Mouse (Mus musculus) CH12F3 (cell line): Measurements from ENCODE around the gene Fam72a.
"Not testable (repeated sequence)": the region's sequence is repeated elsewhere in the genome, so short reads cannot be mapped to it uniquely, and the experiment has no call there.

ENCODE experiments used
- in situ Hi-C: fragments of 300-500 bp; cut with MboI; formaldehyde crosslinking; loops from 2 replicates; pipeline ENCODE4 v1.14.3; 2020; ENCODE audit warnings: low sequenced_read_pairs

Fam72a gene

DNA sequence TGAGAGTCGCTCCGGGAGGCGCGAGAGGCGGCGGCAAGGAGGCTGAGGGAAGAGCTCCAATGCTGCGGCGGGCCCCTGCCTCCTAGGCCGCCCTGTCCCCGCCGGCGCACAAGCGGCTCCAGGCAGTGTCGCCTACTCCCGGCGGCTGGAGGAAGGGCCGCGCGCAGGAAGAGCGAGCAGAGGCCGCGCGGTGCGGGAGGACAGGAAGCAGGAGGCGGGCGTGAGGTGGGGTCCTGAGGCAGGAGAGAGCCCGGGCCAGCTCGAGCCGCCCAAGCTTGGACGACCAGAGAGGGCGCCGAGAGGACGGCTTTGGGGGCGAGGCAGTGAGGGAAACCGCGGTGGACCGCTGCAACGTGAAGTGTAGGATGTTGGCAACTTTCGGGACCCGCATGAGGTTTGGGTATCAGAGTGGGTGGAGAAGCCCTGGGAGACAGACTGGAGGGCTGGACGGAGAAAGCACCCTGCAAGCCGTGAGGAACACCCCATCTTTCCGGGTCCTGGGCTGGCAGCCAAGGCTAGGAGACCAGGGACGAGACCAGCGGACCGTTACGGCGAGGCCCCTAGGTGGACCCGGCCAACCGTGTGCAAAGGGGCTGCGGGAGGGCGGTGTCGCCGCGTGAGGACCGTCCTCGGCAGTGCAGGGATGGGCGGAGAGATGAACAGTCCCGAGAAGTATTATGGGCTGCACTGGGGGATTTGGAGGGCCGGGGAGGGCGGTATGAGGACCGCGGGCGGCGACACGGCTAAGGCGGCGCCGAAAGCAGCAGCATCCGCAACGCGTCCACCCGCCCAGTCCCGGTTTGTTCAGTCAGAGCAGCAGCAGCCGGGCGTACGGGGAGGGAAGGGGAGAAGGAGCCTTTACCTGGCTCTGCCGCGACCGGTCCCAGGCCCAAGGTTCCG lies 1.1 kb upstream of the Fam72a start:
- in situ Hi-C loops = no loop called here

DNA sequence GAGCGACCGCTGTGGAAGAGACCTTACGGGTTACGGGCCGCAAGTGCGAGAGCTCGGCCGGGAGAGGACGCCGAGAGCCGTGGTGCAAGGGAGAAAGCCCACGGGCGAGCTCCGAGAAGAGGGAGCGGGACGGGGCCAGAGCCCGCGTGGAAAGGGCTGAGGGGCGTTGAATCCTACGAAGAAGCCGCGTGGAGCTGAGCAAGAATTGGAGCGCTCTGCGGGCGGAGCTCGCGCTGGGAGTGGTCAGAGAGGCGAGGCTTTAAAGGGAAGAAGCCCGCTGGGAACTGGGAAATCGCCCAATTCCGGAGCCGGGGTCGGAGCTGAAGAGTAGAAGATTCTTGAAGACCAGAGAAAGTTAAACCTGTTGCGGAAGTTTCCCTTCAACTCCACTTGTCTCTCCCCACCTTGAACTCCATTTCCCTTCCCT lies 391 bp downstream of the Fam72a start:
- in situ Hi-C loops = no loop called here

DNA sequence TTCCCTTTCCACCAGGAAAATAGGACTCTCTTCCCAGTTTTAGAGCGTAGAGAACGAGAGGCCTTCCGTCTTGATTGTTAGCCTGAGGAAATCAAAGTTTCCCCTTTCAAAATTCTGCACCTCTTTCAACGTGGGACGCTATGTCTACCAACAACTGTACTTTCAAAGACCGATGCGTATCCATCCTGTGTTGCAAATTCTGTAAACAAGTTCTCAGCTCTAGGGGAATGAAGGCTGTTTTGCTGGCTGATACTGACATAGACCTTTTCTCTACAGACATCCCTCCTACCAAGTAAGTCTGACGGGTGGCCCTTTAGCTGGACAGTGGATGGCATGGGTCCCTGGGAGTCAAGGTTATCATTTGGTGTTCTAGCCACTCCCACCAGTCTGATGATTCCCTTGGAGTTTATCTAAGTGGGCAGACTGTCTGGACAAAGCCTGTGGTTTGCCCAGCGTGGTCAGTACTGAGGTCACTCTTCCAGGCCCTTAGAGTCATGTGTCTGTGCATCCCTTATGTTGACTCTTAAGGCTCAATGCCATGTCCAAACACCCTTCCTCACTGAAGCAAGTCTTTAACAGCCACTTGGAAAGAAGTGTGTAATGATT lies 961 bp downstream of the Fam72a start:
- in situ Hi-C loops = no loop called here

DNA sequence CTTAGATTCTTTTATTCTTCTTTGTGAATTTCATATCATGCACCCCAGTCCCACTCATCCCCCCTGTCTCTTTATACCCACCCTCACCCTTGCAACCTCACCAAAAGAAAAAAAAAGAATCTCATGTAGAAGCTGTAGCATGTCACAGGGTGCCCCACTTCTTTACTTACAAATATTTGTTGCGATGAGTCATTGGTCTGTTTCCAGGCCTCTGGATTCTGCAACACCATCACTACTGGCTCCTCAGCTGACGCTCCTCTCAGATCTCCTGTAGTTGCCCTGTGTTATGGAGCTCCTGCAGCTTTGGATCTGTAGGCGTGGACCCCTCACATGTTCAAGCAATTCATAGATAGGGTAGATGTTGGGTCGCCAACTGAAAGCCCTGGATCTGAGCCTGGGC lies 12.1 kb downstream of the Fam72a start:
- in situ Hi-C loops = no loop called here

DNA sequence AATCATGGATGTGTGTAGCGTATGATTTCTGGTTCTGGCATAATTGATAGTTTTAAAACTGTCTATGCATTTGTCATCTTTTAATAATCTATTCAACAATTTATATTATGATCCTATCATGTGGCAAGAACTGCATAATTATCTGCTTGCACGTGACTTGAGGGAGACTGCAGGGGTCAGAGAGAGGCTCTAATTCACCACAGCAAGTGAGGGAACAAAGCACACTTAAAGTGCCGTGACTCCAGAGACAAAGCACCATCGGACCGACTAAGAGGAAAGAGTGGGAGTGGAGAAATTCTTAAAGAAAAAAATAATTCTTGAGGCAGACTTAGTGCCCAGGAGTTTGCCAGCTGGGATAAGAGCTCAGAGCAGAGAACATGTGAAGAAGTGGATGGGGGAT lies 13.1 kb downstream of the Fam72a start:
- in situ Hi-C loops = no loop called here

DNA sequence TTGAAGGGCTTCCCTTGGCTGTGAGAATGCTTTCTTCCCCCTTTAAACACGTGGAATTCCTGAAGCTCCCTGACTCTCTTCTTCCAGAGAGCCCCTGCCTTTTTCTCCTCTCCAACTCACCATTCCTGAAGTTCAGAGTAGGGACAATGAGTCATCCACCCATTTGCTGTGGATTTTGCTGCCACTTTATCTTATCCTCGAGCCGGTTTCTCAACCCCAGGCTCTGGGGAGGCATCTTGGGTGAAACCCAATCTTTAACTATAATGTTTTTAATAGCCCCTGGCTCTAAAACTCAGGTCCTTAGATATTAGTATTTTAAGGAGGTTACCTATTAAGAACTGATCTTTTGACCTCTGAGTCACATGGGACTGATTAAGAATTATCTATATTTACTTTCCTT lies 13.7 kb downstream of the Fam72a start:
- in situ Hi-C loops = no loop called here

DNA sequence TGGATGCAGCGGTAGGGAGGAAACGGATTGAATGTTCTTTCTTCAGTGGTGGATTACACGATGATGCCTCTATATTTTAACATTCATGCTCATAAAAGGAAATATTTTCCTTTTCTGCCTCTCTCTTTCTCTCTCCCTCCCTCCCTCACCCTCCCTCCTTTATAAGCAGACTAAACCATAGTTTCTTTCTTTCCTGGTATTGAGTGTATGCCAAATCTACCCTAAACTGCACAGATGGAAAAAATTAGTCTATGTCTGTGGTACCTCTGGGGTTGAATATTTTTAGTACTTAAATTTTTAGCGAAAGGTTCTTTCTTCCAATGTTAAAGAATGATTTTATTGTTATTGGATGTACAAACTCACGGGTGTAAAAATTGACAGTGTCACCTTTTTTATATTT lies 14.2 kb downstream of the Fam72a start:
- in situ Hi-C loops = no loop called here

DNA sequence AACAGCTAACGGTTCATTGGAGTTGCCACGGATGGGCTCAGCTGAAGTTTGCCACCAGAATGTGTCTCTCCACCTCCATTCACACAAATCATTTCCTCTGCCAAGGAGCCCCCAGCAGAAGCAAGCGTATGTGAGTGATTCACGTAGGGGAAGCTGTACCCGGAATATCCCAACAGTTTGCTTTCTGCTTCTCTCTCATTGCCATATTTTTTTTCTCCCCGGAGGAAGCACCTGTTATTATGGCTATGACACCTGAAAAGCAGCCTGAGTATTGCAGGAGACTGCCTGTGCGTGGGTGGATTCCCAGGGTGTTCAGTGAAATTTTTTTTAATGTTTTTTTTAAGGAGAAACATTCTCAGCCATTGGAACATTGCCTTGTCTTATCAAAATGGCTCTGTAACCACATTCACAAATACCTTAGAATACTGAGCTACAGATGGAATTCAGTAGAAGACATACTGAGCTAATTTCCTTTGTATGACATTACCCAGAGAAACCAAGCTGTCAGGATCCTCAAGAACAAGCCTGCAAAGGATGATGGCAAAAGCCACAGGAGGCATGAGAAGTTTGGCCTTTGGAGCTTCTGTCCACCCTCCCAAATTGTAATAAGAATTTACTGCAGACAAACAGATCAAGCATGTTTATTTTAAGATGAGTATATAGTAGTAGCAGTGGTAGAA lies 16.3 kb downstream of the Fam72a start:
- in situ Hi-C loops = no loop called here

DNA sequence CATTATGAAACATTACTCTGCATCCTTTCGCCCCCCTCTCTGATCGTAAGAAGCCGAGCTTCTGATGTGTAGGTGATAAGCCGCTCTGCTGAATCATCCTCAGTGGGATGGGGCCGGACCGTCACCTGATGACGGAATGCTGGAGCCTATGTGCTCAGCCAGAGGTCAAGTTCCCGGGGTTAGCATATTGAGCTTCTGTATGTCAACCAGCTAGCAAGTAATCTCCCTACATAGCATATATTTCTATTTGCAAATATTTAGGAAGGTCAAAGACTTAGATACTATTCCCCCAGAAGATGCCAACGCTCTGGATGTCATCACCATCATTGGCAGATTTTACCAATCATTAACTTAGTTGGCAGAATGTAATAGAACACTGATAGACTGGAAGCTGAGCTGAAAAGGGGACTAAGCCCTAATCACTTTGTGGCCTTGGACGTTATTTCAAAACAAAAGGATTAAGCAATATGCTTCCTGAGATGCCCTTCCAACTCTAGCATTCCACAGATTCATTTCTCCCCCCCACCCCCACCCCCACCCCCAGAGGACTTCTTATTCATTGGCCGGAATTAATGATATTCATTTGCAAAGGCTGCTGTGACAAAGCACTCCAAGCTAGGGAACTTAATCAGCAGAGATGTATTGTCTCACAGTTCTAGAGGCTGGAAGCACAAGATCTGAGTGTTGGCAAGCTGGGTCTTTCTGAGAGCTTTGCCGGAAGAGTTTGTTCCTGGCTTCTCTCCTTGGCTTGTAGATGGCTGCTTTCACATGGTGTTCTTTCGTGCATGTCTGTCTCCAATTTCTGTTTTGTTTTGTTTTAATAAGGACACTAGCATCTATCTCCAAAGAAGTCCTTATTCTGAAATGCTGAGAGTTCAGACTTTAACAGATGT lies 19.3 kb downstream of the Fam72a start:
- in situ Hi-C loops = no loop called here

DNA sequence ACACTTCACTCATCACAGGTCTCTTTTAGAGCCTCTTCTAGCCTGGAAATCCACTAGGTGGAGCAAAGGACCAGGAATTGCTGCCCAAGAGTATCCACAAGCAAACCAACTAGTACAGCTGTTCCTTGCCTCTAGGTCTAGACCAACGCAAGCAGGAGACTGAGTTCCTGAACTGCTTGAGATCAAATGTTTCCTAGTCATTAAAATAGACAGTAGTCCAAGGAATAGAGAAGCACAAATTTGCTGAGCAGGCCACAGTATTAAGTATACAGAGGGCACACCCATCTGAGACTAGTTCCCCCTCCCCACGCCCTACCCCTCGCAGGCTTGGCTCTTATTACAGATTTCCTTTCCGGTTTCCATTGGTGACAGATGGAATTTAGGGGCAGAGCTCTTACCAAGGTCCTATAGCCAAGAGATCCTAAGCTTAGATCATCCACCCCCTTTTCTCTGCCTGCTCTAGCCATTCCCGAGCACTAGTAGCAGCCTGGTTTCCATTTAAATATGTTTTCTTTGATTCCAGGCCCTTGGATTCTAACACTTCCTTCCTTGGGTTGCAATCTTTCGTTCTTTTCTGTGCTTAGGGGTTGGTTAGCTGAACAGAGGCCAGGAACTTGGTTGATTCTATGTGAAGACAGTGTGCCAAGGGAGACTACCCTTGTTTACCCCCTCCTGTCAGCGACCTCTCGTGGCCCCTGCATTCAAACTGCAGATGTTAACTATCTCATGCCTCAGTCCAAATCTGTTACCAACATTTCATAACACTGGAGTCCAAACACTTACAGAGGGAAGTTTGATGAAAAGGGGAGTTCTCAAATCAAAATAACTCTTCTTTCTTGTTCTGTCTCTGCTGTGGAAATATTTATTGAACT lies 21.0 kb downstream of the Fam72a start:
- in situ Hi-C loops = no loop called here

DNA sequence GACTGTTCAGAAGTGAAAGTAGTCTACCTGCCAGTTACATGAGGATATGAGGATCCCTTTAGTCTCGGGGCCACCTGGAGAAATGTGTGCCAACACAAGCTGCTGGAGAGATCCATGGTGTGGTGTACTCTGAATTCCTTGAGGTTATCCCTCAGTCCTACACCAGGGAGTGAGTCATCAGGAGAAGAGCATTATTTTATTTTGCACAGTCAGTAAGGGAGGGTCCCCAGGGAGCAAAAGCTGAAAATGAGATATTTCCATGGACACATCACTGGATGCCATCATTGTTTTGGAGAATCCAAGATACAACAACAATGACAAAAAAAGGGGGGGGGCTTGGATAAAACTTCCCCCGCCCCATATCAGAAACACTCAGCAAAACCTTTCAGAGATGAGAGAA lies 24.3 kb downstream of the Fam72a start:
- in situ Hi-C loops = loop anchor here (10.0 kb wide), 1 partner anchor 267 kb away; no protein-coding TSS in a partner anchor

DNA sequence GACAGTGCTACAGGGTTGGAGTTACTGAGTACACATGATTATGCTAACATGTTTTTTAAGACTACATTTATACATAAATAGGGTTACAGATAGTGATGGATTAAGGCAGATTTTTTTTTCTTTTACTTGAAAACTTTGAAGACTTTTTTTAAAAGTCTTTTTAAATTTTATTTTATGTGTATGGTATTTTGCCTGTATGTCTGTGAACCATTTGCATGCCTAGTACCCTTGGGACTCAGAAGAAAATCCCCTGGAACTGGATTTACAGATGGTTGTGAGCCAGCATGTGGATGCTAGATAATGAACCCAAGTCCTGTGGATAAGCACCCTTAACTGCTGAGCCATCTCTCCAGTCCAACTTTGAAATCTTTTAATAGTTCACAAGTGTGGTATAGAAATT lies 25.7 kb downstream of the Fam72a start:
- in situ Hi-C loops = loop anchor here (10.0 kb wide), 1 partner anchor 269 kb away; no protein-coding TSS in a partner anchor

DNA sequence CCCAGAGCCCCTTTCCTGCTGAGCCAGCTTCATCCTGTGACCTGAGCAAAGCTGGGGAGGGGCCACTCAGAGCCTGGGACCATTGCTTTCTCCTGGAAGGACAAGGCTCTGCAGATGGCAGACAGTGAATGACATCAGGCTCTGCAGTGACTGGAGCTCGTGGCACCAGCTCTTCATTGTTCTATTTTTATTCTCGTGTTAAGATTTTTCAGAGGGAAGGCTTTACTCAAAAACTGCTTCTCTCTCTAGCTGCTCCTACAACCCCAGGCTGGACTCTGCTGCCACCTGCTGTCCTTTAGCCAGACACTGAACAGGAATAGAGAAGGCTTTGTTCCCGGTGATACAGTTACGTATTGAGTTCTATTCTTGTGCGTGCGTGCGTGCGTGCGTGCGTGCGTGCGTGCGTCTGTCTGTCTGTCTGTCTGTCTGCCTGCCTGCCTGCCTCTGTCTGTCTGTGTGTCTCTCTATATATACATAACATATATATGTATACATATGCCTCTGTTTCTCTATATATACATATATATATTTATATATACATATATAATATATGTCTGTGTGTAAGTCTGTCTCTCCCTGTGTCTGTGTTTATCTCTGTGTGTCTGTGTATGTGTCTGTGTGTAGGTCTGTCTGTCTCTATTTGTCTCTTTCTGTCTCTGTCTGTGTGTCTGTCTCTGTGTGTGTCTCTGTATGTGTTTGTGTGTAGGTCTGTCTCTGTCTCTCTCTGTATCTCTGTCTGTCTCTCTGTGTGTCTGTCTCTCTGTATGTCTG lies 27.5 kb downstream of the Fam72a start:
- in situ Hi-C loops = loop anchor here (10.0 kb wide), 1 partner anchor 270 kb away; no protein-coding TSS in a partner anchor

DNA sequence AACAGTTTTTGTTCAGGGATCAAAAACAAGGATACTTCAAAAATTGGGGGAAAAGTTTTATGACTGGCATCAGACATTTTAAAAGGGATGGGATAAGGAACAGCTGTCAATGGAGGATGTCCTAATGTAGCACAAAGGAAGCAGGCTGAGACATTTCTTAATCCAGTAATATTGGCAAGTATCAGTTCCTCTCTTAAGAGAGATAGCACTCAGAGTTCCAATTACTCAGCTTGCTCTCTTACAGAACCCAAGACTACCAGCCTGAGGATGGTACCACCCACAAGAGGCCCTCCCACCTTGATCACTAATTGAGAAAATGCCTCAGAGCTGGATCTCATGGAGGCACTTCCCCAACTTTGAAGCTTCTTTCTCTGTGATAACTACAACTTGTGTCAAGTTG lies 32.8 kb downstream of the Fam72a start:
- in situ Hi-C loops = no loop called here

DNA sequence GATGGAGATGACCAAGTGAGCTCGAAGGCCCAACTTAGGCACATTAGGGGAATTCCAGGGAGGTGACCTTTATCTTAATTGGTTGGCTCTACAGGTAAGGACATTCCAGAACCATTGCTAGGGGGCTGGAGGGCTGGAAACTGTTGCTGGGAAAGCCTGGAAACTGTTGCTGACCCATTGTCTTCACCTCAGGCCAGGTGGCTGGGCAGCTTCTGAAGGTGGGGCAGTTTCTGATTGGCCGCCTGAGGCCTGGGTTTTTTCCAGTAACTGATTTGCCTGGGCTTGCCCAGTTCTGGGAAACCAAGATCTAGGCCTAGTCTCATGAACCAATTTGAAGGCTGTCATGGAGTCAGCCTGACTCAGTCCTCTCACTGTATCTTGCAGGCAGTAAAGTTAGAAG lies 34.4 kb downstream of the Fam72a start:
- in situ Hi-C loops = no loop called here

DNA sequence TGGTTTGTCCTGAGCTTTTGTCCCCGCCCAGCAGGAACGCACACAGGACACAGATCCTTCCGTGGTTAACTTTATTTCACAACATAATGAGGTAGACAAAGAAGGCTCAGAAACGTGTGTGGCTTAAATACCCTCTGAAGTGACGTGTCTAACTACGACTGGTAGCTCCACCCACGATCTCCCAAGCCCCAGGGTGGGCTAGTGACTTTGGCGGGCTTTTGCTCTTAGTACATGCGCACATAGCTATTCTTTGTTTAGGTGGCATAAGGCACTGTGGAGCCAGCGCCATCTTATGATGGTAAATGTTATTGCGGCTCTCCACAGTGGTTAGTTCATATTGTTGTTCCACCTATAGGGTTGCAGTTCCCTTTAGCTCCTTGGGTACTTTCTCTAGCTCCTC lies 38.4 kb downstream of the Fam72a start:
- in situ Hi-C loops = not testable (repeated sequence)

DNA sequence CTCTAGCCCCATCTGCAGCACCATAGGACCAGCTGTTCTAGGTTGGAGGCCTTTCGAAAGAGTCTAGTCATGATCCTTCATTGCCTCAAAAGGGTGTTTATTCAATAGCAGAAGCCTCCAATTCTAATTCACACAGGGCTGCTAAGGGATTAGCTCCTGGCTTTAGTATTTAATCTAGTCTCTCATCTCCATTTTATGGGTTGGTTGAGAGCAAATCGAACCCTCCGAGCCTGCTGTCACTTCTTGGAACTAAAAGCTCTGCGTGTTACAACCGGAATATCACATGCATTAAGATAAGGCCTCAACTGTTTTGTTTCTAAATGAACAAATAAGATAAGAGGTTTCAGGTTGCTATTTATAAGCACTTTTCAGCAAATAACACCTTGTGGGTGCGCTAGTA lies 42.0 kb downstream of the Fam72a start:
- in situ Hi-C loops = no loop called here

DNA sequence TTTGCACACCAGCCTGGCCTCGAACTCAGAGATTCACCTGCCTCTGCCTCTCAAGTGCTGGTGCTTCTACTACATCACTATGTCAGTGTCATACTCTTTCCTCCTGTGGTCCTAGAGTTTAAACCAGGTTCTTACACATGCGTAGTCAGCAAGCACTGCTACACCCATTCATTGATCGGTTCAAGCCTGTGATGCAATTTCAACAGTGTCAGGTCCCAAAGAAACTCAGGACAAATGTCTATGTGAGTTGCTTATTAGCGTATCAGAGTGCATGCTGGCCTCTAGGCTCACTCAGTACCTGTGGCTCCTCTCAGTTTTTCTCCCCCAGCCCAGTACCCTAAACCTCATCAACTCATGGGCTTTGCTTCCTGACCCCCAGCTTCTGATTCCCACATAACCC lies 42.7 kb downstream of the Fam72a start:
- in situ Hi-C loops = no loop called here

DNA sequence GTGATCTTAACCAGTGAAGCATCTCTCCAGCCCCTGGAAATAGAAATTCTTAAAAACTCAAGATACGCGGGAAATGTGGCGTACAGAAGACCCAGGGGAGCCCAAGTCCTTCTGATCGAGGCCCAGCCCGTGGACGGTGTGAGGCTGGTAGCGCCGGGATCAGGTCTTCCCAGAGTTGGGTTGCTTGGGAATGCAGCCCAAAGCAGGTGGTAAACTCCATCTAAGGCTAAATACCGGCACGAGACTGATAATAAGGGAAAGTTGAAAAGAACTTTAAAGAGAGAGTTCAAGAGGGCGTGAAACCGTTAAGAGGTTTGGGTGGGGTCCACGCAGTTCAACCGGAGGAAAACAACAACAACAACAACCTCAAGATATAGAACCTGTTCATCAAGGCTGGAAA lies 46.0 kb downstream of the Fam72a start:
- in situ Hi-C loops = no loop called here
